Mouse (Mus musculus): ENCODE measurements around the gene Spata20.

Gene Spata20

GRCm38 (mm10) chr11:94482738-94483137 is 3.2 kb downstream of the Spata20 start:
- DNase-seq (ENCODE audit: low spot score in 2 of 2): no peak

- no peak for DNase-seq (ENCODE audit: low spot score in 2 of 2)
These were observed 4.0 kb downstream of the Spata20 start for GRCm38 (mm10) chr11:94481963-94482362.

GRCm38 (mm10) chr11:94480382-94480781 is 5.6 kb downstream of the Spata20 start:
- DNase-seq (ENCODE audit: low spot score in 2 of 2): no peak

GRCm38 (mm10) chr11:94477651-94478050 is 8.3 kb downstream of the Spata20 start:
- DNase-seq (ENCODE audit: low spot score in 2 of 2): no peak

- DNase-seq (ENCODE audit: low spot score in 2 of 2): no peak
These were observed 10.3 kb downstream of the Spata20 start for GRCm38 (mm10) chr11:94475722-94476121.

- no peak for DNase-seq (ENCODE audit: low spot score in 2 of 2)
These were observed 11.5 kb downstream of the Spata20 start for GRCm38 (mm10) chr11:94474544-94474910.

GRCm38 (mm10) chr11:94473707-94474543 is 12.1 kb downstream of the Spata20 start, which contains the start of gene Cacna1g:
Cacna1g (minus strand) TSS chr11:94474198.
- DNase-seq (ENCODE audit: low spot score in 2 of 2): peak; percentile 66 to 70

GRCm38 (mm10) chr11:94472916-94473706 is 12.9 kb downstream of the Spata20 start:
- DNase-seq (ENCODE audit: low spot score in 2 of 2): no peak

GRCm38 (mm10) chr11:94472585-94472915 is 13.4 kb downstream of the Spata20 start:
- no peak for DNase-seq (ENCODE audit: low spot score in 2 of 2)

GRCm38 (mm10) chr11:94471740-94472584 is 14.0 kb downstream of the Spata20 start:
- DNase-seq (ENCODE audit: low spot score in 2 of 2): no peak

GRCm38 (mm10) chr11:94470391-94470790 is 15.6 kb downstream of the Spata20 start:
- DNase-seq (ENCODE audit: low spot score in 2 of 2): no peak

GRCm38 (mm10) chr11:94469136-94470064 is 16.6 kb downstream of the Spata20 start:
- no peak for DNase-seq (ENCODE audit: low spot score in 2 of 2)

- no peak for DNase-seq (ENCODE audit: low spot score in 2 of 2)
These were observed 17.4 kb downstream of the Spata20 start for GRCm38 (mm10) chr11:94468582-94469064.

GRCm38 (mm10) chr11:94466333-94466855 is 19.6 kb downstream of the Spata20 start:
- DNase-seq (ENCODE audit: low spot score in 2 of 2): no peak

- DNase-seq (ENCODE audit: low spot score in 2 of 2): no peak
These were observed 21.8 kb downstream of the Spata20 start for GRCm38 (mm10) chr11:94464170-94464569.

- DNase-seq (ENCODE audit: low spot score in 2 of 2): no peak
These were observed 24.1 kb downstream of the Spata20 start for GRCm38 (mm10) chr11:94461856-94462255.

GRCm38 (mm10) chr11:94457001-94457400 is 29.0 kb downstream of the Spata20 start:
- no peak for DNase-seq (ENCODE audit: low spot score in 2 of 2)

GRCm38 (mm10) chr11:94456347-94456746 is 29.6 kb downstream of the Spata20 start:
- DNase-seq (ENCODE audit: low spot score in 2 of 2): no peak

GRCm38 (mm10) chr11:94455161-94455820 is 30.7 kb downstream of the Spata20 start:
- no peak for DNase-seq (ENCODE audit: low spot score in 2 of 2)

GRCm38 (mm10) chr11:94454756-94455155 is 31.2 kb downstream of the Spata20 start:
- DNase-seq (ENCODE audit: low spot score in 2 of 2): no peak

All from thymus, postnatal 10 days (tissue).